22 mouse cellular contexts compared by ENCODE assay signal in the genomic region with DNA sequence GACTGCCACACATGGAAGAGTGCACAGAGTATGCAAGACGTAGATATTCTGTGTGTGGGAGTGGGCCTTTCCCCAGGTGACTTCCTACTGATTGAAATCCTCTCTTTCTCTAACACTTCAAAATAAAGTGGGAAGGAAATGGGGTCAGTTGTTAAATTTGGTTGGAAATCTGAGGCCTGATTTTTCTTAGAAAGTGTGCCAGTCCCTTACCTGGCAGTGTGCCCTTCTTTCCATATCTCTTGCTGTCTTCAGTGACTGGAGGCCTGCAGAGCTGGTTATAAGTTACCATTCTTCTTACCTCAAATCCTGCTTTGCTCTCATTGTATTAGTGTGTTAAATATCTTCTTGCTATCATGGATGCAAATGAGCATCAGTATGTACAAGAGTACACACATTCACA.
DNase-seq lines count a peak whose midpoint lies in the region; ATAC-seq and TF ChIP-seq lines count a peak whose summit lies in the region.
"Had no signal": no experiment of that assay in that cellular context is flagged by ENCODE, and none has a peak within 500 bp of the region (broad histone marks: within the 10 kb centered on the region; RNA-seq: fewer than 3 reads in every experiment).

No protein-coding gene starts in this region.

- DNase-seq in frontal cortex, postnatal 10 days (ENCODE audit: low spot score in 2 of 2) = no peak
- no peak for DNase-seq in midbrain, embryonic 10.5 days (ENCODE audit: low spot score)
- no peak for DNase-seq in forebrain, embryonic 14.5 days (ENCODE audit: low spot score)
- no peak for DNase-seq in heart, postnatal 36 days
- no peak for DNase-seq in lung, postnatal 0 days (ENCODE audit: low spot score)
- DNase-seq: cerebellum, adult 11 months; cerebellum, adult 9-11 months; gastrocnemius, postnatal 36 days; liver, embryonic 13.5 days; midbrain, embryonic 14.5 days; right cerebral cortex, adult 18-20 months; thymus, postnatal 25 days had no signal

- no peak overlapping the region for H3K4me3 ChIP-seq in midbrain, embryonic 10.5 days
- no peak overlapping the region for H3K4me3 ChIP-seq in midbrain, embryonic 16.5 days (ENCODE audit: low read depth, low read length)
- no peak overlapping the region for H3K4me3 ChIP-seq in forebrain, embryonic 14.5 days (ENCODE audit: low read depth, low read length)
- H3K4me3 ChIP-seq in liver, embryonic 16.5 days (ENCODE audit: low read depth, low read length) = no peak overlapping the region
- no peak overlapping the region for H3K4me3 ChIP-seq in lung, postnatal 0 days (ENCODE audit: low read depth, low read length)
- H3K4me3 ChIP-seq: embryonic facial prominence, embryonic 10.5 days; heart, adult 2 months; kidney, embryonic 15.5 days; limb, embryonic 10.5 days; liver, embryonic 13.5 days; stomach, embryonic 15.5 days had no signal

- H3K9me3 ChIP-seq in midbrain, embryonic 10.5 days (replicated peaks) = no peaks in the 10 kb centered on the region
- H3K9me3 ChIP-seq in midbrain, embryonic 16.5 days (replicated peaks; ENCODE audit: control insufficient read depth, low read length, poor library complexity, severe bottlenecking) = no peaks in the 10 kb centered on the region
- no peaks in the 10 kb centered on the region for H3K9me3 ChIP-seq in forebrain, embryonic 14.5 days (replicated peaks; ENCODE audit: control insufficient read depth, low read length)
- H3K9me3 ChIP-seq in liver, embryonic 16.5 days (replicated peaks; ENCODE audit: control insufficient read depth, low read length) = no peaks in the 10 kb centered on the region
- no peaks in the 10 kb centered on the region for H3K9me3 ChIP-seq in lung, postnatal 0 days (ENCODE audit: low read length)
- H3K9me3 ChIP-seq: embryonic facial prominence, embryonic 10.5 days; kidney, embryonic 15.5 days; limb, embryonic 10.5 days; liver, embryonic 13.5 days; stomach, embryonic 15.5 days had no signal

- no peaks in the 10 kb centered on the region for H3K27me3 ChIP-seq in midbrain, embryonic 10.5 days (ENCODE audit: low read depth, poor library complexity, severe bottlenecking)
- no peaks in the 10 kb centered on the region for H3K27me3 ChIP-seq in midbrain, embryonic 16.5 days (ENCODE audit: control insufficient read depth, insufficient read depth, low read depth, low read length)
- H3K27me3 ChIP-seq in forebrain, embryonic 14.5 days (replicated peaks; ENCODE audit: control insufficient read depth, insufficient read depth, low read length) = no peaks in the 10 kb centered on the region
- no peaks in the 10 kb centered on the region for H3K27me3 ChIP-seq in liver, embryonic 16.5 days (ENCODE audit: control insufficient read depth, insufficient read depth, low read depth, low read length)
- no peaks in the 10 kb centered on the region for H3K27me3 ChIP-seq in lung, postnatal 0 days (replicated peaks; ENCODE audit: insufficient read depth, low read length)
- H3K27me3 ChIP-seq: kidney, embryonic 15.5 days; liver, embryonic 13.5 days; stomach, embryonic 15.5 days had no signal

- peak; percentile 36; the same call in 1 of the 2 replicates for ATAC-seq in frontal cortex, adult (ENCODE audit: low TSS enrichment)
- no peak for ATAC-seq in midbrain, embryonic 16.5 days
- no peak for ATAC-seq in forebrain, embryonic 14.5 days
- no peak for ATAC-seq in liver, embryonic 16.5 days (ENCODE audit: low read depth)
- no peak for ATAC-seq in lung, postnatal 0 days
- ATAC-seq: CD4-positive, CD25-positive, alpha-beta regulatory T cell, adult 4 months; hindbrain, embryonic 16.5 days had no signal

- WGBS in midbrain, embryonic 10.5 days = 75% methylated on average over 1 of the region's 1 CpGs
- 71% methylated on average over 1 of the region's 1 CpGs for WGBS in midbrain, embryonic 16.5 days
- WGBS in forebrain, embryonic 14.5 days = 79% methylated on average over 1 of the region's 1 CpGs
- 49% methylated on average over 1 of the region's 1 CpGs for WGBS in liver, embryonic 16.5 days (ENCODE audit: insufficient replicate concordance)
- 37% methylated on average over 1 of the region's 1 CpGs for WGBS in lung, postnatal 0 days

- no peaks in the 10 kb centered on the region for H3K36me3 ChIP-seq in midbrain, embryonic 10.5 days
- no peaks in the 10 kb centered on the region for H3K36me3 ChIP-seq in midbrain, embryonic 16.5 days (ENCODE audit: control insufficient read depth, insufficient read depth, low read length)
- no peaks in the 10 kb centered on the region for H3K36me3 ChIP-seq in forebrain, embryonic 14.5 days (ENCODE audit: control insufficient read depth, insufficient read depth, low read length)
- H3K36me3 ChIP-seq in liver, embryonic 16.5 days (ENCODE audit: control insufficient read depth, insufficient read depth) = no peaks in the 10 kb centered on the region
- H3K36me3 ChIP-seq in lung, postnatal 0 days (ENCODE audit: insufficient read depth, low read length) = no peaks in the 10 kb centered on the region
- H3K36me3 ChIP-seq: embryonic facial prominence, embryonic 10.5 days; kidney, embryonic 15.5 days; limb, embryonic 10.5 days; liver, embryonic 13.5 days; stomach, embryonic 15.5 days had no signal

- TF ChIP-seq EP300 in lung, postnatal 0 days (IDR thresholded peaks at IDR 0.05) = no peak

- TF ChIP-seq CTCF in lung, postnatal 0 days (IDR thresholded peaks at IDR 0.05) = no peak

- peak overlapping the region; percentile 61; the same call in 1 of the 2 replicates for H3K27ac ChIP-seq in midbrain, embryonic 10.5 days (replicated peaks)
- no peak overlapping the region for H3K27ac ChIP-seq in midbrain, embryonic 16.5 days (ENCODE audit: low read length)
- peak overlapping the region; percentile 2; the same call in 1 of the 2 replicates for H3K27ac ChIP-seq in forebrain, embryonic 14.5 days (ENCODE audit: low read depth, low read length)
- H3K27ac ChIP-seq in liver, embryonic 16.5 days (ENCODE audit: low read length) = peak overlapping the region; percentile 58; the same call in 1 of the 2 replicates
- H3K27ac ChIP-seq in lung, postnatal 0 days (ENCODE audit: low read length) = no peak overlapping the region
- H3K27ac ChIP-seq: embryonic facial prominence, embryonic 10.5 days; heart, adult 2 months; kidney, embryonic 15.5 days; limb, embryonic 10.5 days; stomach, embryonic 15.5 days had no signal

- H3K4me1 ChIP-seq in midbrain, embryonic 10.5 days = peaks cover 26% of the 10 kb centered on the region
- peaks cover 17% of the 10 kb centered on the region for H3K4me1 ChIP-seq in midbrain, embryonic 16.5 days (ENCODE audit: control insufficient read depth, insufficient read depth, low read length)
- H3K4me1 ChIP-seq in forebrain, embryonic 14.5 days (ENCODE audit: control insufficient read depth, insufficient read depth, low read length) = peaks cover 30% of the 10 kb centered on the region
- H3K4me1 ChIP-seq in liver, embryonic 16.5 days (ENCODE audit: control insufficient read depth, low read depth, low read length) = peaks cover 14% of the 10 kb centered on the region
- no peaks in the 10 kb centered on the region; the same call in 1 of the 2 replicates for H3K4me1 ChIP-seq in lung, postnatal 0 days (ENCODE audit: insufficient read depth, low read depth, low read length)

- H3K4me2 ChIP-seq in midbrain, embryonic 16.5 days (ENCODE audit: low read length) = no peak overlapping the region
- H3K4me2 ChIP-seq in forebrain, embryonic 14.5 days (ENCODE audit: low read length) = no peak overlapping the region
- no peak overlapping the region for H3K4me2 ChIP-seq in liver, embryonic 16.5 days (ENCODE audit: low read depth, low read length)
- H3K4me2 ChIP-seq in lung, postnatal 0 days (replicated peaks; ENCODE audit: low read depth, low read length) = no peak overlapping the region
- H3K4me2 ChIP-seq: kidney, embryonic 15.5 days; liver, embryonic 13.5 days; stomach, embryonic 15.5 days had no signal

- H3K9ac ChIP-seq in midbrain, embryonic 16.5 days (ENCODE audit: low read depth, low read length) = no peak overlapping the region
- no peak overlapping the region for H3K9ac ChIP-seq in forebrain, embryonic 14.5 days (ENCODE audit: low read length)
- H3K9ac ChIP-seq in liver, embryonic 16.5 days (ENCODE audit: low read depth, low read length) = no peak overlapping the region
- no peak overlapping the region for H3K9ac ChIP-seq in lung, postnatal 0 days (replicated peaks; ENCODE audit: low read depth)
- H3K9ac ChIP-seq: kidney, embryonic 15.5 days; liver, embryonic 13.5 days; stomach, embryonic 15.5 days had no signal

- intact Hi-C loops in heart, postnatal 36 days (cut with DNase I) = no loop called here

Comparison
In these comparisons a context has a peak if more than half of its experiments do, and no peak if none do; other contexts are left out.
1. H3K27ac ChIP-seq: peak in midbrain, embryonic 10.5 days (single experiment), forebrain, embryonic 14.5 days (single experiment) and liver, embryonic 16.5 days (single experiment); none in midbrain, embryonic 16.5 days (single experiment) and lung, postnatal 0 days (single experiment).